Mouse (Mus musculus) Patski (cell line): Measurements from ENCODE around the gene Gdf10. TPM values are rescaled to one million over a fixed set of nuclear protein-coding genes. Genes with fewer than 3 reads are reported as not detected.

Experiments
- ATAC-seq: fragments of 100-300 bp; one replicate; pipeline ENCODE4 v1.8.0; 2021
- CTCF ChIA-PET: fragments of 350-600 bp; sonication (Branson Sonifier 250); formaldehyde crosslinking; loops from one replicate; lab custom pipeline; 2022; ENCODE audit warnings: inconsistent platforms; lab: Charles Lee
- POLR2A ChIA-PET: fragments of 350-600 bp; sonication (Branson Sonifier 250); formaldehyde crosslinking; loops from one replicate; lab custom pipeline; 2022; ENCODE audit warnings: antibody characterized with exemption, inconsistent platforms; lab: Charles Lee
- DNase-seq: peaks from one replicate; pipeline ENCODE4 v3.0.0-alpha.2; 2011; ENCODE audit warnings: low read depth, low spot score
- H3K27me3 ChIP-seq: fragments of 371-371 bp; one replicate; pipeline ENCODE4 v1.5.1; 2021
- CTCF ChIP-seq: fragments of 100-300 bp; IDR thresholded peaks from one replicate; pipeline ENCODE4 v1.5.1; 2021
- in situ Hi-C: fragments of 300-500 bp; cut with MboI; formaldehyde crosslinking; loops from 3 replicates; pipeline ENCODE4 v1.11.1; 2018; ENCODE audit warnings: low pct_unique_long_range_greater_than_20kb, mixed read lengths
- polyA plus RNA-seq: library from polyadenylated mRNA; unstranded; gene quantifications from one replicate; pipeline ENCODE4 v1.2.3, GENCODE M21; 2021

The Gdf10 gene
- polyA plus RNA-seq, 1 experiment from 2014 or later, result not detected

- TF ChIP-seq CTCF, result no peak
- peaks cover 20% of the 10 kb centered on the region for H3K27me3 ChIP-seq
- ATAC-seq (no peak), DNase-seq (no peak)
- in situ Hi-C loops, result no loop called here
- ChIA-PET POLR2A (no interaction called here), CTCF (no interaction called here)
Observed at GRCm38 (mm10) chr14:33972679-33973078, 49.3 kb downstream of the Gdf10 start.

- no peak for TF ChIP-seq CTCF
- ChIA-PET CTCF (no interaction called here), POLR2A (no interaction called here)
- in situ Hi-C loops, result no loop called here
- no peak for DNase-seq
- peaks cover 33% of the 10 kb centered on the region for H3K27me3 ChIP-seq
- ATAC-seq, result no peak
Observed at GRCm38 (mm10) chr14:33974752-33975151, 51.4 kb downstream of the Gdf10 start.

- CTCF ChIA-PET, result interaction anchor here (1.4 kb wide), 1 partner anchor 17 kb away, joined by 4 read pairs; no protein-coding TSS in a partner anchor
- no peak for TF ChIP-seq CTCF
- peaks cover 23% of the 10 kb centered on the region for H3K27me3 ChIP-seq
Observed at GRCm38 (mm10) chr14:33977748-33978147, 54.4 kb downstream of the Gdf10 start.

GRCm38 (mm10) chr14:33978604-33979059 lies 55.2 kb downstream of the Gdf10 start, which contains the start of gene Zfp488:
Gene Zfp488, minus strand, starts transcription at chr14:33978764.
- ChIA-PET CTCF (interaction anchor here (1.4 kb wide), 1 partner anchor 16 kb away, joined by 4 read pairs; no protein-coding TSS in a partner anchor), POLR2A (no interaction called here)
- H3K27me3 ChIP-seq, result peaks cover 20% of the 10 kb centered on the region
- DNase-seq, result no peak
- in situ Hi-C loops, result no loop called here
- ATAC-seq, result no peak
- TF ChIP-seq CTCF, result no peak

More at GRCm38 (mm10) chr14:33977748-33978147, 54.4 kb downstream of the Gdf10 start:
- no peak for DNase-seq
- in situ Hi-C loops, result no loop called here
- POLR2A ChIA-PET, result interaction anchor here (0.6 kb wide), 1 partner anchor 11 kb away, joined by 3 read pairs; no protein-coding TSS in a partner anchor
- ATAC-seq, result no peak

Other genes starting within 250 kb of the Gdf10 start
- not detected for gene Gdf2, start 17.5 kb downstream of the Gdf10 start, polyA plus RNA-seq
- not detected for gene Rbp3, start 30.4 kb downstream of the Gdf10 start, polyA plus RNA-seq
- 0.01 TPM for gene Zfp488, start 55.2 kb downstream of the Gdf10 start, polyA plus RNA-seq
- not detected for gene Gm30083, start 91.6 kb downstream of the Gdf10 start, polyA plus RNA-seq
- gene Gm5460, start 93.2 kb downstream of the Gdf10 start, polyA plus RNA-seq, result not detected
- gene Antxrl, start 129.1 kb downstream of the Gdf10 start, polyA plus RNA-seq, result 0.28 TPM
- gene Anxa8, start 162.4 kb downstream of the Gdf10 start, polyA plus RNA-seq, result 4.5 TPM
- 1.1 TPM for gene A630023A22Rik, start 179.2 kb downstream of the Gdf10 start, polyA plus RNA-seq
- 0.08 TPM for gene Npy4r, start 228.9 kb downstream of the Gdf10 start, polyA plus RNA-seq